Mouse (Mus musculus) heart, adult 11 months (tissue): ENCODE results near the gene Gpr146.
A peak's percentile ranks its signal among the peaks of the same experiment; 100 is the strongest.

Experiments
- DNase-seq: peaks from one replicate; pipeline ENCODE4 v3.0.0; 2022

The Gpr146 gene

GRCm38 (mm10) chr5:139359244-139359643, 18.3 kb upstream of the Gpr146 start:
- no peak for DNase-seq

- DNase-seq, result peak; percentile 94
These were observed 13.6 kb upstream of the Gpr146 start for GRCm38 (mm10) chr5:139363858-139364257.

GRCm38 (mm10) chr5:139364260-139364910, 13.1 kb upstream of the Gpr146 start:
- DNase-seq, result peak; percentile 99

- DNase-seq, result peak; percentile 94
These were observed 12.5 kb upstream of the Gpr146 start for GRCm38 (mm10) chr5:139364911-139365571.

- peak; percentile 98 for DNase-seq
These were observed 11.7 kb upstream of the Gpr146 start for GRCm38 (mm10) chr5:139365827-139366226.

GRCm38 (mm10) chr5:139366484-139366883, 11.0 kb upstream of the Gpr146 start:
- peak; percentile 94 for DNase-seq

GRCm38 (mm10) chr5:139367884-139368458, 9.5 kb upstream of the Gpr146 start:
- DNase-seq, result no peak

- DNase-seq, result no peak
These were observed 8.7 kb upstream of the Gpr146 start for GRCm38 (mm10) chr5:139368638-139369320.

GRCm38 (mm10) chr5:139370336-139370735, 7.2 kb upstream of the Gpr146 start:
- peak; percentile 94 for DNase-seq

- DNase-seq, result no peak
These were observed 6.4 kb upstream of the Gpr146 start for GRCm38 (mm10) chr5:139371118-139371517.

GRCm38 (mm10) chr5:139371631-139372401, 5.7 kb upstream of the Gpr146 start:
- DNase-seq, result peak; percentile 100

GRCm38 (mm10) chr5:139373126-139373525, 4.4 kb upstream of the Gpr146 start:
- DNase-seq, result no peak

GRCm38 (mm10) chr5:139373889-139374444, 3.5 kb upstream of the Gpr146 start:
- DNase-seq, result peak; percentile 91

- no peak for DNase-seq
These were observed 2.7 kb upstream of the Gpr146 start for GRCm38 (mm10) chr5:139374841-139375240.

- no peak for DNase-seq
These were observed 717 bp downstream of the Gpr146 start for GRCm38 (mm10) chr5:139378271-139378556.

GRCm38 (mm10) chr5:139378986-139379629, 1.6 kb downstream of the Gpr146 start:
- DNase-seq, result peak; percentile 99

GRCm38 (mm10) chr5:139379771-139380384, 2.4 kb downstream of the Gpr146 start:
- peak; percentile 94 for DNase-seq

GRCm38 (mm10) chr5:139380385-139381248, 3.1 kb downstream of the Gpr146 start:
- DNase-seq, result peak; percentile 100

GRCm38 (mm10) chr5:139381586-139382513, 4.4 kb downstream of the Gpr146 start:
- DNase-seq, result peak; percentile 97
